In genomic region chr10:123526059-123526458, GRCm38 (mm10) we compare ENCODE assay signal across 34 mouse cellular contexts.
"Had no signal": no experiment of that assay in that cellular context is flagged by ENCODE, and none has a peak within 500 bp of the region (broad histone marks: within the 10 kb centered on the region; RNA-seq: fewer than 3 reads in every experiment).

No protein-coding gene starts in this region.

- H3K9ac ChIP-seq: heart, embryonic 12.5 days; heart, embryonic 13.5 days; heart, embryonic 15.5 days; hindbrain, embryonic 12.5 days; hindbrain, embryonic 13.5 days; hindbrain, embryonic 14.5 days; hindbrain, embryonic 15.5 days; intestine, embryonic 15.5 days; kidney, embryonic 15.5 days had no signal

- ATAC-seq: hindbrain, embryonic 16.5 days; hindbrain, postnatal 0 days; inflammation-experienced regulatory T-cells, adult 6 months; intestine, embryonic 15.5 days; intestine, embryonic 16.5 days; intestine, postnatal 0 days had no signal

- H3K4me3 ChIP-seq: heart, embryonic 10.5 days; heart, embryonic 12.5 days; heart, embryonic 13.5 days; heart, embryonic 15.5 days; hindbrain, embryonic 10.5 days; hindbrain, embryonic 12.5 days; hindbrain, embryonic 13.5 days; hindbrain, embryonic 15.5 days; intestine, embryonic 15.5 days; kidney, embryonic 15.5 days; layer of hippocampus, adult 2 months; left cerebral cortex, adult 2 months had no signal

- H3K36me3 ChIP-seq: heart, embryonic 10.5 days; heart, embryonic 12.5 days; heart, embryonic 13.5 days; heart, embryonic 15.5 days; hindbrain, embryonic 10.5 days; hindbrain, embryonic 12.5 days; hindbrain, embryonic 13.5 days; hindbrain, embryonic 15.5 days; intestine, embryonic 15.5 days; kidney, embryonic 15.5 days had no signal

- H3K4me2 ChIP-seq: heart, embryonic 11.5 days; heart, embryonic 12.5 days; heart, embryonic 13.5 days; heart, embryonic 15.5 days; hindbrain, embryonic 12.5 days; hindbrain, embryonic 13.5 days; hindbrain, embryonic 14.5 days; hindbrain, embryonic 15.5 days; intestine, embryonic 15.5 days; kidney, embryonic 15.5 days had no signal

- H3K27me3 ChIP-seq: heart, embryonic 12.5 days; heart, embryonic 13.5 days; heart, embryonic 15.5 days; hindbrain, embryonic 12.5 days; hindbrain, embryonic 13.5 days; hindbrain, embryonic 15.5 days; intestine, embryonic 15.5 days; kidney, embryonic 15.5 days had no signal

- DNase-seq: heart, postnatal 14 days; heart, postnatal 36 days; kidney, adult 11 months; kidney, adult 18-20 months; kidney, adult 2 months; kidney, adult 8-10 months; kidney, adult 9 months; kidney, postnatal 10 days; kidney, postnatal 14 days; kidney, postnatal 25 days; kidney, postnatal 36 days; kidney, postnatal 4 days; layer of hippocampus, adult 9-11 months; layer of hippocampus, postnatal 36 days had no signal

- H3K27ac ChIP-seq: heart, embryonic 10.5 days; heart, embryonic 13.5 days; heart, embryonic 15.5 days; hindbrain, embryonic 10.5 days; hindbrain, embryonic 12.5 days; hindbrain, embryonic 13.5 days; hindbrain, embryonic 14.5 days; hindbrain, embryonic 15.5 days; hindbrain, postnatal 0 days; intestine, embryonic 15.5 days; kidney, embryonic 15.5 days; kidney, postnatal 0 days; layer of hippocampus, adult 2 months; left cerebral cortex, adult 2 months had no signal

- H3K4me1 ChIP-seq: heart, embryonic 10.5 days; heart, embryonic 12.5 days; hindbrain, embryonic 10.5 days; hindbrain, embryonic 12.5 days; hindbrain, embryonic 13.5 days; hindbrain, embryonic 15.5 days; intestine, embryonic 15.5 days; kidney, embryonic 15.5 days had no signal

- H3K9me3 ChIP-seq: heart, embryonic 15.5 days; hindbrain, embryonic 15.5 days; intestine, embryonic 15.5 days had no signal
